Mouse (Mus musculus): ENCODE data around the gene Igf2bp2. TPM values are rescaled to one million over a fixed set of nuclear protein-coding genes. Genes with fewer than 3 reads are reported as not detected.

Igf2bp2 gene
- total RNA-seq, 1 experiment, result 24.3 TPM

- H3K4me3 ChIP-seq (ENCODE audit: insufficient read depth in 1 of 2, low read depth in 1 of 2, low read length in 2 of 2, poor library complexity in 1 of 2, severe bottlenecking in 1 of 2), result no peak overlapping the region
- no peak for TF ChIP-seq CHD2 (IDR thresholded peaks at IDR 0.05; ENCODE audit: low read depth, low read length)
- TF ChIP-seq MAFK (IDR thresholded peaks at IDR 0.05; ENCODE audit: insufficient read depth, low read depth, low read length), result no peak
- TF ChIP-seq HCFC1 (IDR thresholded peaks at IDR 0.05; ENCODE audit: borderline replicate concordance, insufficient read depth, low read length), result no peak
- TF ChIP-seq ZNF384 (IDR thresholded peaks at IDR 0.05; ENCODE audit: low read depth, low read length), result no peak
- TF ChIP-seq ZC3H11A (IDR thresholded peaks at IDR 0.05; ENCODE audit: borderline replicate concordance, low read depth, low read length), result no peak
- no peak overlapping the region for H3K27ac ChIP-seq (ENCODE audit: insufficient read depth, low read depth, low read length, poor library complexity, severe bottlenecking)
- no peak overlapping the region for H3K9ac ChIP-seq (ENCODE audit: insufficient read depth, low read depth, low read length, poor library complexity, severe bottlenecking)
- in situ Hi-C loops (cut with MboI; ENCODE audit: low sequenced_read_pairs in 2 of 2, unreplicated experiment in 2 of 2), result no loop called here
- peaks cover 15% of the 10 kb centered on the region; the same call in 1 of the 2 replicates for H3K36me3 ChIP-seq (ENCODE audit: control insufficient read depth, insufficient read depth, low read length, poor library complexity, severe bottlenecking)
- peaks cover 0 to 20% of the 10 kb centered on the region in 2 experiments; a peak in 1 of 4 replicates for H3K4me1 ChIP-seq (ENCODE audit: control insufficient read depth in 2 of 2, insufficient read depth in 2 of 2, low read length in 2 of 2, poor library complexity in 1 of 2)
- no peaks in the 10 kb centered on the region for H3K9me3 ChIP-seq (ENCODE audit: control insufficient read depth, insufficient read depth, low read depth, low read length)
- no peak for DNase-seq (ENCODE audit: low read depth, low spot score)
Observed at GRCm38 (mm10) chr16:22060416-22060815, 102.7 kb downstream of the Igf2bp2 start.

DNA sequence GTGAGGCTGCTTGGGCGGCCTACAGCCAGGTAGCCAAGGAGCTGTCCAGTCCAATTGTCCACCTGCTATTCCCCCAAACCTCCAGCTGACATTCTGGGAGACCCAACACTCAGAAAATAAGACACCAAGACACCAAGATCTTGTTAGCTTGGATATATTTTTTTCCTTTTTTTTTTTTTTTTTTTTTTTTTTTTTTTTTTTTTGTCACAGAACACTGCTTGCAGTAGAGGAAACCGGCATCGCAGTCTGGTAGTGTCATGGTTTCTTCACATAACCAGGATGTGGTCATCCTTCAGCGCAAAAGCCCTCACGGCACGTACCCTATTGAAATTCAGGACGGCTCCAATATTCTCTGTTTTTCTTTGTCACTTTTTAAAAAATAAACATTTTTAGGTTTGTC lies 104.2 kb downstream of the Igf2bp2 start:
- Histone ChIP-seq H3K36me3 (ENCODE audit: control insufficient read depth, insufficient read depth, low read length, poor library complexity, severe bottlenecking) (peaks cover 15% of the 10 kb centered on the region; the same call in 1 of the 2 replicates), H3K4me3 (ENCODE audit: insufficient read depth in 1 of 2, low read depth in 1 of 2, low read length in 2 of 2, poor library complexity in 1 of 2, severe bottlenecking in 1 of 2) (no peak overlapping the region), H3K9ac (ENCODE audit: insufficient read depth, low read depth, low read length, poor library complexity, severe bottlenecking) (no peak overlapping the region), H3K9me3 (ENCODE audit: control insufficient read depth, insufficient read depth, low read depth, low read length) (no peaks in the 10 kb centered on the region), H3K27ac (ENCODE audit: insufficient read depth, low read depth, low read length, poor library complexity, severe bottlenecking) (no peak overlapping the region), H3K4me1 (ENCODE audit: control insufficient read depth in 2 of 2, insufficient read depth in 2 of 2, low read length in 2 of 2, poor library complexity in 1 of 2) (peaks cover 0 to 13% of the 10 kb centered on the region in 2 experiments; a peak in 1 of 4 replicates)
- no peak for DNase-seq (ENCODE audit: low read depth, low spot score)
- in situ Hi-C loops (cut with MboI; ENCODE audit: low sequenced_read_pairs in 2 of 2, unreplicated experiment in 2 of 2), result no loop called here
- TF ChIP-seq ZNF384 (IDR thresholded peaks at IDR 0.05; ENCODE audit: low read depth, low read length) (peak; percentile 81), HCFC1 (IDR thresholded peaks at IDR 0.05; ENCODE audit: borderline replicate concordance, insufficient read depth, low read length) (no peak)

DNA sequence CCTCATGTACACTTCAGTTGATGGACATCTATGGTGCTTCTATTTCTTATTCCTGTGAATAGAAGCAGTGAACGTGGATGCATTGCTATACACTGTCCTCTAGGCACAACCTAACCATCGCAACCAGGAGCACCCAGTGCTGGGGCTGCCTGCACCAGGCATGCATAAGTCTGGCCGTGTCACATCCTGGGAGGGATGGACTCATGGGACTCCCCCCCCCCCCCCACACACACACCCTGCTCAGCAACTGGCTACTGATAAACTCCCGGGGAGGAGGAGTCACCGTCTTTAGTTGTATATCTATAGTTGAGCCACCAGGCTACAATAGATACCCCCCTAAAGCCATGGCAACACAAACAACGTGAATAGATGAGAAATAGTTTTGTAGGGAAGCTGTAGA lies 105.6 kb downstream of the Igf2bp2 start:
- no peak overlapping the region for H3K4me3 ChIP-seq (ENCODE audit: insufficient read depth in 1 of 2, low read depth in 1 of 2, low read length in 2 of 2, poor library complexity in 1 of 2, severe bottlenecking in 1 of 2)
- no peak overlapping the region for H3K27ac ChIP-seq (ENCODE audit: insufficient read depth, low read depth, low read length, poor library complexity, severe bottlenecking)
- in situ Hi-C loops (cut with MboI; ENCODE audit: low sequenced_read_pairs in 2 of 2, unreplicated experiment in 2 of 2), result no loop called here
- no peak overlapping the region for H3K9ac ChIP-seq (ENCODE audit: insufficient read depth, low read depth, low read length, poor library complexity, severe bottlenecking)
- DNase-seq (ENCODE audit: low read depth, low spot score), result no peak
- peaks cover 0 to 13% of the 10 kb centered on the region in 2 experiments; a peak in 1 of 4 replicates for H3K4me1 ChIP-seq (ENCODE audit: control insufficient read depth in 2 of 2, insufficient read depth in 2 of 2, low read length in 2 of 2, poor library complexity in 1 of 2)
- no peaks in the 10 kb centered on the region for H3K9me3 ChIP-seq (ENCODE audit: control insufficient read depth, insufficient read depth, low read depth, low read length)
- H3K36me3 ChIP-seq (ENCODE audit: control insufficient read depth, insufficient read depth, low read length, poor library complexity, severe bottlenecking), result peaks cover 9% of the 10 kb centered on the region; the same call in 1 of the 2 replicates
- no peak for TF ChIP-seq HCFC1 (IDR thresholded peaks at IDR 0.05; ENCODE audit: borderline replicate concordance, insufficient read depth, low read length)
- no peak for TF ChIP-seq ZNF384 (IDR thresholded peaks at IDR 0.05; ENCODE audit: low read depth, low read length)
- TF ChIP-seq CHD2 (IDR thresholded peaks at IDR 0.05; ENCODE audit: low read depth, low read length), result no peak
- TF ChIP-seq ZC3H11A (IDR thresholded peaks at IDR 0.05; ENCODE audit: borderline replicate concordance, low read depth, low read length), result no peak
- no peak for TF ChIP-seq MAFK (IDR thresholded peaks at IDR 0.05; ENCODE audit: insufficient read depth, low read depth, low read length)

DNA sequence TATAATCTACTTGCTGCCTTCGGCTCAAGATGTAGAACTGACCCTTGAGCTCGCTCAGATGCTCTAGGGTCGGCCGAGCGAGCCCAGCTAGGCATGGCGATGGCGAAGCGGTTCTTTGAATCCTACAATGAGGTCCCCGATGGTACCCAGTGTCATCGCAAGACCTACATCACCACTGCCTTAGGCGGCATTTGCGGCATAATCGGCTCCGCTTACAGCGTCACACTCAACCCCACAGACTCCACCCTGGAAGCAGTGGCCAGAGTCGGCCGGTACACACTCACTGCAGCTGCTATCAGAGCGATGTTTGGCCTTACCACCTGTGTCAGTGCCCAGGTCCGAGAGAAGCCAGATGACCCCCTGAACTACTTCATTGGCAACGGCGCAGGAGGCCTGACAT lies 109.7 kb downstream of the Igf2bp2 start:
- Histone ChIP-seq H3K27ac (ENCODE audit: insufficient read depth, low read depth, low read length, poor library complexity, severe bottlenecking) (no peak overlapping the region), H3K9me3 (ENCODE audit: control insufficient read depth, insufficient read depth, low read depth, low read length) (no peaks in the 10 kb centered on the region), H3K4me3 (ENCODE audit: insufficient read depth in 1 of 2, low read depth in 1 of 2, low read length in 2 of 2, poor library complexity in 1 of 2, severe bottlenecking in 1 of 2) (peak overlapping the region; percentile 43 to 55), H3K4me1 (ENCODE audit: control insufficient read depth in 2 of 2, insufficient read depth in 2 of 2, low read length in 2 of 2, poor library complexity in 1 of 2) (no peaks in the 10 kb centered on the region), H3K9ac (ENCODE audit: insufficient read depth, low read depth, low read length, poor library complexity, severe bottlenecking) (peak overlapping the region; percentile 5; the same call in 1 of the 2 replicates), H3K36me3 (ENCODE audit: control insufficient read depth, insufficient read depth, low read length, poor library complexity, severe bottlenecking) (no peaks in the 10 kb centered on the region; the same call in 1 of the 2 replicates)
- TF ChIP-seq CHD2 (IDR thresholded peaks at IDR 0.05; ENCODE audit: low read depth, low read length) (no peak), ZNF384 (IDR thresholded peaks at IDR 0.05; ENCODE audit: low read depth, low read length) (no peak), ZC3H11A (IDR thresholded peaks at IDR 0.05; ENCODE audit: borderline replicate concordance, low read depth, low read length) (no peak), MAFK (IDR thresholded peaks at IDR 0.05; ENCODE audit: insufficient read depth, low read depth, low read length) (no peak), HCFC1 (IDR thresholded peaks at IDR 0.05; ENCODE audit: borderline replicate concordance, insufficient read depth, low read length) (no peak)
- in situ Hi-C loops (cut with MboI; ENCODE audit: low sequenced_read_pairs in 2 of 2, unreplicated experiment in 2 of 2), result no loop called here
- DNase-seq (ENCODE audit: low read depth, low spot score), result no peak
